Mouse (Mus musculus): Measurements from ENCODE around the gene Clca1. TPM values are rescaled to one million over a fixed set of nuclear protein-coding genes. Genes with fewer than 3 reads are reported as not detected.

Clca1 gene
- polyA plus RNA-seq, 1 experiment from 2014 or later: not detected

DNA sequence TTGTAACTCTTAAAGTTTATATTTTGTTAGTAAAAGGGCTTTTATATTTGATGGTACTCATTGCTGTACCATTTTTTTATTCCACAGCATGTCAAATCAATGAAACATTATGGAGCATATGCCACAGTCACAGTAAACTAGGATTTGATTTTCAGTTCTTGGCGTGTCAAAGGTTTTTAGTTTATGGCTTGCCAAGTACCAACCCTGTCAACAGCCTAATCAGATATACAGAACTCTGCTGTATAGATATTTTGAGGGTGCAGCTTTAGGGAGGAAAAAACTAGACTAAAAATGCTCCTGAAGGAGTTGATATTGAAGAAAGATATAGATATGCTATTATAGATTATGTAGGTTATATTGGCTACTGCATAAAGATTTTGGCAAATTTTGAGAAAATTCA lies 62.8 kb downstream of the Clca1 start:
- TF ChIP-seq CTCF (IDR thresholded peaks at IDR 0.05; ENCODE audit: low read depth): no peak
- H3K4me2 ChIP-seq (ENCODE audit: low read length): no peak overlapping the region
- 72% methylated on average over 1 of the region's 1 CpGs for WGBS
- H3K27me3 ChIP-seq (ENCODE audit: insufficient read depth, low read length): no peaks in the 10 kb centered on the region
- H3K9ac ChIP-seq (ENCODE audit: low read depth, low read length): no peak overlapping the region
- ATAC-seq (replicated peaks; ENCODE audit: low FRiP score, low read depth): no peak
- no peaks in the 10 kb centered on the region for H3K36me3 ChIP-seq (ENCODE audit: insufficient read depth, low read length)
- H3K4me3 ChIP-seq (replicated peaks; ENCODE audit: low read depth, low read length): no peak overlapping the region
- H3K4me1 ChIP-seq (replicated peaks; ENCODE audit: insufficient read depth, low read length): no peaks in the 10 kb centered on the region
- DNase-seq (ENCODE audit: low spot score): no peak
- H3K27ac ChIP-seq: no peak overlapping the region
- no peaks in the 10 kb centered on the region for H3K9me3 ChIP-seq (replicated peaks; ENCODE audit: low read length)

- Histone ChIP-seq H3K4me1 (replicated peaks; ENCODE audit: insufficient read depth, low read length) (no peaks in the 10 kb centered on the region), H3K4me3 (replicated peaks; ENCODE audit: low read depth, low read length) (no peak overlapping the region), H3K9ac (ENCODE audit: low read depth, low read length) (no peak overlapping the region), H3K36me3 (ENCODE audit: insufficient read depth, low read length) (no peaks in the 10 kb centered on the region), H3K27ac (no peak overlapping the region), H3K4me2 (ENCODE audit: low read length) (no peak overlapping the region), H3K9me3 (replicated peaks; ENCODE audit: low read length) (no peaks in the 10 kb centered on the region), H3K27me3 (ENCODE audit: insufficient read depth, low read length) (no peaks in the 10 kb centered on the region)
- no peak for ATAC-seq (replicated peaks; ENCODE audit: low FRiP score, low read depth)
- DNase-seq (ENCODE audit: low spot score): no peak
- TF ChIP-seq CTCF (IDR thresholded peaks at IDR 0.05; ENCODE audit: low read depth): no peak
- 29% methylated on average over 4 of the region's 4 CpGs for WGBS
Measured at GRCm38 (mm10) chr3:144966074-144966473, 66.5 kb downstream of the Clca1 start.

Other genes starting within 250 kb of the Clca1 start
- 0.32 and 0.46 TPM in 2 replicates for gene Clca3a2, start 213.3 kb downstream of the Clca1 start, polyA plus RNA-seq (2015; fragmentation: Nextera tagmentation; extraction: Ambion mirVana)
- 0.06 and 0.08 TPM in 2 replicates for gene Clca3b, start 183.4 kb downstream of the Clca1 start, polyA plus RNA-seq (2015; fragmentation: Nextera tagmentation; extraction: Ambion mirVana)
- 0.04 and 0.08 TPM in 2 replicates for gene Clca4b, start 100.2 kb downstream of the Clca1 start, polyA plus RNA-seq (2015; fragmentation: Nextera tagmentation; extraction: Ambion mirVana)
- 0.08 TPM in 1 of 2 replicates, not detected in the other for gene Clca4a, start 57.7 kb downstream of the Clca1 start, polyA plus RNA-seq (2015; fragmentation: Nextera tagmentation; extraction: Ambion mirVana)
- 0.22 and 0.70 TPM in 2 replicates for gene Clca2, start 66.7 kb upstream of the Clca1 start, polyA plus RNA-seq (2015; fragmentation: Nextera tagmentation; extraction: Ambion mirVana)
- 15.3 and 15.6 TPM in 2 replicates for gene Odf2l, start 85.8 kb upstream of the Clca1 start, polyA plus RNA-seq (2015; fragmentation: Nextera tagmentation; extraction: Ambion mirVana)